Mouse (Mus musculus): ENCODE results near the gene Hoxc11.

DNA sequence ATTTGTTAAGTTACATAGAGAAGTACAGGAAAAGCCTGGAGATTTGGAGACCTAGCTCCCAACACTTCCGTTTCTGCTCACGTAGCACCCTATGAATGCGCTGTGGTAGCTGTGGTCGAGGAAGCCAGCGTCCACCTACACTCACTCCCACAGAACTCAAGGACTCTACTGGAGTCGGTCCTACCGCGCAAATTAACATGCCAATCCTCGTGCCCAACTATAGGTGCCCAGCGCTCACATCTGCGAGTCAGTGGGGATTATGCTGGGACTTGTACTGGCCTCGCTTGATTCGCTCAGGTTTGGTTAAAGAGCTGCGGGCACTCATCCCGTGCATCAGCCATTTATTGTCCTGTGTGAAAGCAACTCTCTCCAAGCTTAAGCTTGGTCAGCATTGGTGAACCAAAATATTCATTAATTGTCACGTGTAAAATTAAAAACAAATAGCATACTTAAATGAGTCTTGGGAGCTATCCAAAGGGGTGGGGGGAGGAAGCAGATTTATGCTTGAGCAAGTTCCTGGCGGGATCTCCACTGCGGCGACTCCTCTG lies 41.1 kb upstream of the Hoxc11 start:
- TF ChIP-seq CTCF (IDR thresholded peaks at IDR 0.05; ENCODE audit: borderline replicate concordance, insufficient read depth, low read depth, low read length) (no peak), POLR2A (IDR thresholded peaks at IDR 0.05; ENCODE audit: borderline replicate concordance, insufficient read depth, low read length) (no peak)

Measured in cerebellum, adult 2 months (tissue).